Mouse (Mus musculus) liver, embryonic 15.5 days (tissue): ENCODE measurements around the gene Hoxb8. TPM values are rescaled to one million over a fixed set of nuclear protein-coding genes. Genes with fewer than 3 reads are reported as not detected.

Source experiments
- ATAC-seq: fragments of 200-750 bp; cut with Nextera tagmentation; 2 replicates; pipeline ENCODE4 v1.8.0; 2017; ENCODE audit warnings: moderate number of reproducible peaks, mild to moderate bottlenecking, moderate library complexity; ENCODE audit not compliant: insufficient read depth
- H3K27ac ChIP-seq: fragments of 300-500 bp; sonication (generic); replicated peaks from 2 replicates; pipeline ENCODE4 v1.5.1; 2015; ENCODE audit warnings: mild to moderate bottlenecking, inconsistent platforms
- H3K27me3 ChIP-seq: fragments of 300-500 bp; sonication (generic); 2 replicates; pipeline ENCODE4 v1.6.1; 2015; ENCODE audit warnings: mild to moderate bottlenecking, inconsistent platforms
- H3K36me3 ChIP-seq: fragments of 300-500 bp; sonication (generic); replicated peaks from 2 replicates; pipeline ENCODE4 v1.6.1; 2015; ENCODE audit warnings: moderate library complexity, mild to moderate bottlenecking, inconsistent platforms
- H3K4me1 ChIP-seq: fragments of 300-500 bp; sonication (generic); replicated peaks from 2 replicates; pipeline ENCODE4 v1.6.1; 2015; ENCODE audit warnings: inconsistent platforms
- H3K4me2 ChIP-seq: fragments of 300-500 bp; sonication (generic); 2 replicates; pipeline ENCODE4 v1.6.1; 2015; ENCODE audit warnings: moderate library complexity, mild to moderate bottlenecking, inconsistent platforms
- H3K4me3 ChIP-seq: fragments of 300-500 bp; sonication (generic); replicated peaks from 2 replicates; pipeline ENCODE4 v1.5.1; 2015; ENCODE audit warnings: mild to moderate bottlenecking, inconsistent platforms
- H3K9ac ChIP-seq: fragments of 300-500 bp; sonication (generic); 2 replicates; pipeline ENCODE4 v1.6.1; 2015; ENCODE audit warnings: moderate library complexity, mild to moderate bottlenecking, inconsistent platforms
- H3K9me3 ChIP-seq: fragments of 300-500 bp; sonication (generic); replicated peaks from 2 replicates; pipeline ENCODE4 v1.6.1; 2016; ENCODE audit warnings: inconsistent platforms
- WGBS: fragments of 180-500 bp; shearing (Covaris S2); methylation state at CpG from one replicate; pipeline ENCODE4 v1.1.7; 2015; ENCODE audit warnings: mixed read lengths; ENCODE audit not compliant: insufficient replicate concordance; 5-methylcytosine and 5-hydroxymethylcytosine counted together
- polyA plus RNA-seq: library from polyadenylated mRNA; unstranded; fragments of >200 nt; fragmentation: Nextera tagmentation; extraction: Ambion mirVana; gene quantifications from 2 replicates; pipeline ENCODE4 v1.2.1, GENCODE M21; 2015

Hoxb8 gene
- polyA plus RNA-seq, 1 experiment from 2014 or later: not detected

- no peak for ATAC-seq
- WGBS: 23% methylated on average over 1 of the region's 1 CpGs
- H3K4me1 ChIP-seq: 0 out of 2 replicates have a peak, but pooled peaks cover 9% of the 10 kb centered on the region
- no peaks in the 10 kb centered on the region for H3K9me3 ChIP-seq
- no peak overlapping the region for H3K27ac ChIP-seq
- H3K27me3 ChIP-seq: peaks cover 100% of the 10 kb centered on the region
- H3K36me3 ChIP-seq: no peaks in the 10 kb centered on the region
- H3K9ac ChIP-seq: no peak overlapping the region
- H3K4me2 ChIP-seq: no peak overlapping the region
- H3K4me3 ChIP-seq: no peak overlapping the region
Observed at GRCm38 (mm10) chr11:96288455-96289221, 6.9 kb downstream of the Hoxb8 start.

- no peak overlapping the region for H3K9ac ChIP-seq
- WGBS: 14% methylated on average over 21 of the region's 21 CpGs
- ATAC-seq: no peak
Observed at GRCm38 (mm10) chr11:96289293-96289692, 7.6 kb downstream of the Hoxb8 start.

GRCm38 (mm10) chr11:96289837-96290236, 8.1 kb downstream of the Hoxb8 start:
- Histone ChIP-seq H3K4me1 (0 out of 2 replicates have a peak, but pooled peaks cover 4% of the 10 kb centered on the region), H3K9ac (no peak overlapping the region), H3K27ac (no peak overlapping the region), H3K27me3 (peaks cover 100% of the 10 kb centered on the region), H3K4me3 (no peak overlapping the region), H3K4me2 (no peak overlapping the region), H3K9me3 (no peaks in the 10 kb centered on the region), H3K36me3 (no peaks in the 10 kb centered on the region)
- no peak for ATAC-seq
- WGBS: 28% methylated on average over 6 of the region's 6 CpGs

More at GRCm38 (mm10) chr11:96289293-96289692, 7.6 kb downstream of the Hoxb8 start:
- no peaks in the 10 kb centered on the region for H3K36me3 ChIP-seq
- H3K9me3 ChIP-seq: no peaks in the 10 kb centered on the region
- H3K27me3 ChIP-seq: peaks cover 100% of the 10 kb centered on the region
- no peak overlapping the region for H3K4me2 ChIP-seq
- H3K4me1 ChIP-seq: 0 out of 2 replicates have a peak, but pooled peaks cover 7% of the 10 kb centered on the region
- H3K4me3 ChIP-seq: no peak overlapping the region
- H3K27ac ChIP-seq: no peak overlapping the region

GRCm38 (mm10) chr11:96290705-96291355, 9.1 kb downstream of the Hoxb8 start:
- ATAC-seq: no peak
- Histone ChIP-seq H3K9me3 (no peaks in the 10 kb centered on the region), H3K27me3 (peaks cover 100% of the 10 kb centered on the region), H3K27ac (no peak overlapping the region), H3K4me3 (no peak overlapping the region), H3K36me3 (no peaks in the 10 kb centered on the region), H3K4me2 (no peak overlapping the region), H3K4me1 (0 out of 2 replicates have a peak, but pooled peaks cover 4% of the 10 kb centered on the region), H3K9ac (no peak overlapping the region)
- WGBS: 29% methylated on average over 17 of the region's 17 CpGs

- no peaks in the 10 kb centered on the region for H3K9me3 ChIP-seq
- H3K27ac ChIP-seq: no peak within 1 kb of the TSS
- no peak for ATAC-seq
- no peaks in the 10 kb centered on the region for H3K36me3 ChIP-seq
- H3K27me3 ChIP-seq: peaks cover 100% of the 10 kb centered on the region
- WGBS: 8% methylated on average over 22 of the region's 22 CpGs
- no peak within 1 kb of the TSS for H3K4me2 ChIP-seq
- H3K9ac ChIP-seq: no peak within 1 kb of the TSS
- no peaks in the 10 kb centered on the region for H3K4me1 ChIP-seq
- no peak within 1 kb of the TSS for H3K4me3 ChIP-seq
Observed at GRCm38 (mm10) chr11:96291681-96292564, 10.2 kb downstream of the Hoxb8 start, which contains the start of gene Hoxb6. Gene Hoxb6 (plus strand): TSS chr11:96292476.

- no peak overlapping the region for H3K4me2 ChIP-seq
- no peaks in the 10 kb centered on the region for H3K9me3 ChIP-seq
- H3K27me3 ChIP-seq: peaks cover 100% of the 10 kb centered on the region
- no peak for ATAC-seq
- no peaks in the 10 kb centered on the region for H3K4me1 ChIP-seq
- no peaks in the 10 kb centered on the region for H3K36me3 ChIP-seq
- no peak overlapping the region for H3K9ac ChIP-seq
- no peak overlapping the region for H3K27ac ChIP-seq
- no peak overlapping the region for H3K4me3 ChIP-seq
- WGBS: 1% methylated on average over 12 of the region's 12 CpGs
Observed at GRCm38 (mm10) chr11:96292565-96293301, 11.0 kb downstream of the Hoxb8 start.

GRCm38 (mm10) chr11:96293302-96293921, 11.7 kb downstream of the Hoxb8 start:
- Histone ChIP-seq H3K4me2 (no peak overlapping the region), H3K4me3 (no peak overlapping the region), H3K9me3 (no peaks in the 10 kb centered on the region), H3K27ac (no peak overlapping the region), H3K36me3 (no peaks in the 10 kb centered on the region), H3K4me1 (no peaks in the 10 kb centered on the region), H3K27me3 (peaks cover 100% of the 10 kb centered on the region), H3K9ac (no peak overlapping the region)
- no peak for ATAC-seq
- 2% methylated on average over 22 of the region's 22 CpGs for WGBS

- no peak overlapping the region for H3K4me2 ChIP-seq
- no peak for ATAC-seq
Observed at GRCm38 (mm10) chr11:96294245-96295091, 12.8 kb downstream of the Hoxb8 start.

GRCm38 (mm10) chr11:96295092-96295835, 13.6 kb downstream of the Hoxb8 start:
- ATAC-seq: no peak
- Histone ChIP-seq H3K4me2 (no peak overlapping the region), H3K27ac (no peak overlapping the region), H3K9ac (no peak overlapping the region), H3K27me3 (peaks cover 100% of the 10 kb centered on the region), H3K9me3 (no peaks in the 10 kb centered on the region), H3K4me1 (no peaks in the 10 kb centered on the region), H3K4me3 (no peak overlapping the region), H3K36me3 (no peaks in the 10 kb centered on the region)
- 1% methylated on average over 30 of the region's 30 CpGs for WGBS

More at GRCm38 (mm10) chr11:96294245-96295091, 12.8 kb downstream of the Hoxb8 start:
- no peak overlapping the region for H3K9ac ChIP-seq
- no peaks in the 10 kb centered on the region for H3K36me3 ChIP-seq
- H3K9me3 ChIP-seq: no peaks in the 10 kb centered on the region
- no peak overlapping the region for H3K4me3 ChIP-seq
- no peaks in the 10 kb centered on the region for H3K4me1 ChIP-seq
- no peak overlapping the region for H3K27ac ChIP-seq
- H3K27me3 ChIP-seq: peaks cover 100% of the 10 kb centered on the region
- under 1% methylated on average over 32 of the region's 32 CpGs for WGBS
